Mouse (Mus musculus): ENCODE data around the gene 4430402I18Rik. TPM values are rescaled to one million over a fixed set of nuclear protein-coding genes. Genes with fewer than 3 reads are reported as not detected.
"Not testable (repeated sequence)": the region's sequence is repeated elsewhere in the genome, so short reads cannot be mapped to it uniquely, and the experiment has no call there.

Gene 4430402I18Rik
- polyA plus RNA-seq (2016; fragmentation: Nextera tagmentation; extraction: Ambion mirVana) = 0.37 and 1.3 TPM in 2 replicates

- peak; percentile 42 for ATAC-seq (ENCODE audit: low FRiP score)
- H3K9ac ChIP-seq = peak within 1 kb of the TSS; percentile 25; the same call in 1 of the 2 replicates
- 7% methylated on average over 11 of the region's 11 CpGs for WGBS
These were observed at the start of gene 4430402I18Rik for GRCm38 (mm10) chr19:28967652-28968051. TSS of gene 4430402I18Rik (minus strand) at chr19:28967800.

DNA sequence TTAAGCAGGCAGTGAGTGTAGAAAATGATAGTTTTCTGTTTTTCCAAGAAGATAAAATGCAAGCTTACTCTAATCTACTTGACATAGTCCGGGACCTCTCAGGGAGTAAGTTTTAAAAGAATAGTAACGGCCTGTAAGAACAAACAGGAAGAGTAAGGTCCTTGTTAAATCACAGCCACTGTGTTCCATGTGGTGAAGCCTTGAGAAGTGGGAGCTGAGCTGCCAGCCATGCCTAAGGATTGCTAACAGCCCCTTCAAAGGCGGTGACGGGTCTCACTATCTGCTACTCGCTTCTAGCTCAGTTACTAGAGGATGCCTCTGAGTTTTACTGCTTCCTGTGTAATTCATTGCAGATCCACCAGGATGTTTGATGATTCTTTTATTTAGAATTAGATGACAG is 49.2 kb upstream of the 4430402I18Rik start:
- Histone ChIP-seq H3K9ac (no peak overlapping the region), H3K9me3 (no peaks in the 10 kb centered on the region), H3K4me1 (no peaks in the 10 kb centered on the region), H3K27me3 (no peaks in the 10 kb centered on the region), H3K36me3 (replicated peaks) (peaks cover 73% of the 10 kb centered on the region), H3K4me3 (replicated peaks) (no peak overlapping the region), H3K27ac (no peak overlapping the region), H3K4me2 (no peak overlapping the region)
- WGBS = 89% methylated on average over 5 of the region's 5 CpGs
- ATAC-seq (ENCODE audit: low FRiP score) = no peak

More at GRCm38 (mm10) chr19:28967652-28968051, at the start of gene 4430402I18Rik:
- Histone ChIP-seq H3K27ac (no peak within 1 kb of the TSS), H3K27me3 (peaks cover 6% of the 10 kb centered on the region), H3K36me3 (replicated peaks) (no peaks in the 10 kb centered on the region), H3K4me1 (peaks cover 22% of the 10 kb centered on the region), H3K4me3 (replicated peaks) (0 out of 2 replicates have a peak within 1 kb of the TSS, but pooled peaks have one; percentile 7), H3K9me3 (no peaks in the 10 kb centered on the region), H3K4me2 (peak within 1 kb of the TSS; percentile 34)

DNA sequence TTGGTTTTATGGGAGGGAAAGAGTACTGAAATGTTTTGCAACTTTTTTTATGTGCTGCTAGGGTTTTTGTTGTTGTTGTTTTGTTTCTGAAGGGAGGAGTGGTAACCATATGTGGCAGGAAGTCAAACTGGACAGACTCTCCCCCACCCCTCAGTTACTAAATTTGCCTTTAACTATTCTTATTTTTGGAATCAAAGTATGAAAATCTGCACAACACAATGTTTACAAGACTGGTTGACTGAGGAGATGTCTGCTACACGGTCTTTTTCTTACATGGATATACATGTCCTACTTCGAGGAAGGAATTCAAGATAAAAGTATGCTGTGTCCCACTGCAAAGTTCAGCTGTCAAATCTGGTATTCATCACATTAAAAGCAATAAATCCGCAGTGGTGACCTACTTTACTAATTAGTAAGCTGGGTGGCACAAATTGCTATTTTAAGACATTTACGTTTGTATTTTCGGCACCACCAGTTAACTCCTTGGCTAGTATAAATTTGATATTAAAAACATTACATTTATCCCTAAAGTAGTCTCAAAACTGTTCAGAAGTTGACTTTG is 48.7 kb upstream of the 4430402I18Rik start:
- 93% methylated on average over 5 of the region's 5 CpGs for WGBS
- no peak overlapping the region for H3K27ac ChIP-seq
- H3K4me2 ChIP-seq = no peak overlapping the region
- H3K9ac ChIP-seq = no peak overlapping the region
- H3K4me3 ChIP-seq (replicated peaks) = no peak overlapping the region
- H3K36me3 ChIP-seq (replicated peaks) = peaks cover 73% of the 10 kb centered on the region
- no peaks in the 10 kb centered on the region for H3K27me3 ChIP-seq
- no peak for ATAC-seq (ENCODE audit: low FRiP score)
- H3K4me1 ChIP-seq = no peaks in the 10 kb centered on the region
- H3K9me3 ChIP-seq = no peaks in the 10 kb centered on the region

- Histone ChIP-seq H3K4me3 (replicated peaks) (no peak overlapping the region), H3K27ac (no peak overlapping the region), H3K9me3 (no peaks in the 10 kb centered on the region), H3K27me3 (no peaks in the 10 kb centered on the region), H3K9ac (no peak overlapping the region), H3K36me3 (replicated peaks) (peaks cover 75% of the 10 kb centered on the region), H3K4me1 (no peaks in the 10 kb centered on the region), H3K4me2 (no peak overlapping the region)
- no peak for ATAC-seq (ENCODE audit: low FRiP score)
- 90% methylated on average over 8 of the region's 8 CpGs for WGBS
These were observed 48.0 kb upstream of the 4430402I18Rik start for GRCm38 (mm10) chr19:29015410-29016203.

DNA sequence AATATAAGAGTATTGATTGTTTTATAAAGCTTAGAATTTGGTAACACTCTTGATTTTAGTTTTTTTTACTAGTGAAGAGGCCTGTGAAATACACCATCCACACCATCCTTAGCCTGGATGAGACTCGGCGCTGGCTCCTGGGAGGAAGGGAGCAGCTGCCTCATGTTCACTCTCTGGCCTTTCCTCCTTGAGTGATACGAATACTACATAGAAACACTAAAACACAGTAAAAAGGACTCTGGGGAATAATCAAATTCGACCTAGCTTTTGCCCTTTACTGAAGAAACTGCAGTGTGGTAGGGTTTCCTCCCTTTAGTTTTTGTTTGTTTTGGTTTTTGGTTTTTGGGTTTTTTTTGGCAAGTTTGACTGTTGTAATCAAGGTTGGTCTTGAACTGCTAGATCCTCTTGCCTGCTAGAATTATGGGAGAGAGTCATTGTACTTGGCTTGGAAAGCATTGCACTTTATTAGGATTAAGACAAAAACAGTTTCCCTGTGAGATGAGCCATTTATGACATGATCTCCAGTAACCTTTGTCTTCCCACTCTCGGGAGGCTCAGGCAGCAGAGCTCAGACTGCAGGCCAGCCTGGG is 47.0 kb upstream of the 4430402I18Rik start:
- Histone ChIP-seq H3K36me3 (replicated peaks) (peaks cover 71% of the 10 kb centered on the region), H3K4me1 (no peaks in the 10 kb centered on the region)

GRCm38 (mm10) chr19:29011355-29011990 is 43.9 kb upstream of the 4430402I18Rik start:
- ATAC-seq (ENCODE audit: low FRiP score) = no peak
- Histone ChIP-seq H3K4me2 (no peak overlapping the region), H3K27me3 (no peaks in the 10 kb centered on the region), H3K27ac (no peak overlapping the region), H3K4me3 (replicated peaks) (no peak overlapping the region), H3K4me1 (no peaks in the 10 kb centered on the region), H3K9ac (no peak overlapping the region), H3K36me3 (replicated peaks) (peaks cover 70% of the 10 kb centered on the region), H3K9me3 (no peaks in the 10 kb centered on the region)
- 86% methylated on average over 12 of the region's 12 CpGs for WGBS

More for the DNA sequence above, 47.0 kb upstream of the 4430402I18Rik start:
- no peak for ATAC-seq (ENCODE audit: low FRiP score)
- H3K4me3 ChIP-seq (replicated peaks) = no peak overlapping the region
- H3K27ac ChIP-seq = no peak overlapping the region
- WGBS = 91% methylated on average over 5 of the region's 5 CpGs
- H3K27me3 ChIP-seq = no peaks in the 10 kb centered on the region
- no peak overlapping the region for H3K9ac ChIP-seq
- no peaks in the 10 kb centered on the region for H3K9me3 ChIP-seq
- H3K4me2 ChIP-seq = no peak overlapping the region

DNA sequence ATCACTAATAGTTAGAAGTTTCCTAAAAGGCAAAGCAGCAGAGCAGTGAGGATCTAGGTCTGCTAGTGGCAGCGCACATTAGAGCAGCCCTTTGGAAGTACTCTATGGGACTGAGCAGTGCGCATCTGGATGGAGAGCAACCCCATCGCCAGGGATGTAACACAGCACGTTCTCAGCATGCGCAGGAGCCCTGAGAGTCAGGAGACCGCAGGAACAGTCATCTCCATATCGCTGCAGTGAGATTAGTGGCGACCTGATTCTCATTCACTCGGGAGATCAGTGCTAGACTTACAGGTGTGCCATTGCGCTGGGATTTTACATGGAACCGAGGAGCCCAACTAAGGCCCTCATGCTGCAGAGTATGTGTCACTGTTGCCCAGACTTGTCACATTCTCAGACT is 41.4 kb upstream of the 4430402I18Rik start:
- 94% methylated on average over 11 of the region's 11 CpGs for WGBS
- H3K4me2 ChIP-seq = no peak overlapping the region
- H3K36me3 ChIP-seq (replicated peaks) = peaks cover 56% of the 10 kb centered on the region
- H3K27me3 ChIP-seq = no peaks in the 10 kb centered on the region
- H3K4me3 ChIP-seq (replicated peaks) = no peak overlapping the region
- no peaks in the 10 kb centered on the region for H3K4me1 ChIP-seq
- H3K9ac ChIP-seq = no peak overlapping the region
- ATAC-seq (ENCODE audit: low FRiP score) = no peak
- H3K9me3 ChIP-seq = no peaks in the 10 kb centered on the region
- H3K27ac ChIP-seq = no peak overlapping the region

DNA sequence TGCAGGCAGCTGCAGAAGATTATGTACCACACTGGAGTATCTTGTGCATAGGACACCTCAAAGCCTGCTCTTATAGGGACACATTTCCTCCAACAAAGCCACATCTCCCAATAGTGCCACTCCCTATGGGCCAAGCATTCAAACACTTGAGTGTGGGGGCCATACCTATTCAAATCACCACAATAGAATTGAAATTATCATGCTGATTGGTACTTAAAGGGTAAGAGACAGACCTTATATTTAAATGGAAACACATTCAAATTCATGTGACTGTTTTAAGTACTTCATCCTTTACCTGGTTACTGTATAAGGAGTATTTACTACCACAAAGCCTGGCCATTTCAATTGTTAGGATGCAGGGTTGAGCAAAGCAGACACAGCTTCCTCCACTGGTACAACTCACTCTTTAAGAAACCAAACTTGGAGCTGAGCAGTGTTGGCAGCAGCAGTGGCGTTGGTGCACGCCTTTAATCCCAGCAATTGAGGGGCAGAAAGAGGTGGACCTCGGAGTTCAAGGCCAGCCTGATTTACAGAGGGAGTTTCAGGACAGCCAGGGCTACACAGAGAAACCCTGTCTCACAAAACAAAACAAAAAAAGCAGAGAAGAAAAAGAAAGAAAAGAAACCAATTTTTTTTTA is 40.6 kb upstream of the 4430402I18Rik start:
- H3K4me2 ChIP-seq = no peak overlapping the region
- no peaks in the 10 kb centered on the region for H3K9me3 ChIP-seq
- no peak overlapping the region for H3K4me3 ChIP-seq (replicated peaks)
- WGBS = 85% methylated on average over 3 of the region's 3 CpGs
- no peak overlapping the region for H3K27ac ChIP-seq
- peaks cover 50% of the 10 kb centered on the region for H3K36me3 ChIP-seq (replicated peaks)
- no peaks in the 10 kb centered on the region for H3K4me1 ChIP-seq
- H3K9ac ChIP-seq = no peak overlapping the region
- no peak for ATAC-seq (ENCODE audit: low FRiP score)
- H3K27me3 ChIP-seq = no peaks in the 10 kb centered on the region

- H3K4me1 ChIP-seq; H3K4me3 ChIP-seq (replicated peaks); H3K27ac ChIP-seq; ATAC-seq (ENCODE audit: low FRiP score); H3K27me3 ChIP-seq; H3K9ac ChIP-seq; H3K4me2 ChIP-seq; H3K9me3 ChIP-seq: not testable (repeated sequence)
- H3K36me3 ChIP-seq (replicated peaks) = peaks cover 56% of the 10 kb centered on the region
- WGBS = 96% methylated on average over 16 of the region's 16 CpGs
These were observed 32.7 kb upstream of the 4430402I18Rik start for GRCm38 (mm10) chr19:29000321-29000720.

DNA sequence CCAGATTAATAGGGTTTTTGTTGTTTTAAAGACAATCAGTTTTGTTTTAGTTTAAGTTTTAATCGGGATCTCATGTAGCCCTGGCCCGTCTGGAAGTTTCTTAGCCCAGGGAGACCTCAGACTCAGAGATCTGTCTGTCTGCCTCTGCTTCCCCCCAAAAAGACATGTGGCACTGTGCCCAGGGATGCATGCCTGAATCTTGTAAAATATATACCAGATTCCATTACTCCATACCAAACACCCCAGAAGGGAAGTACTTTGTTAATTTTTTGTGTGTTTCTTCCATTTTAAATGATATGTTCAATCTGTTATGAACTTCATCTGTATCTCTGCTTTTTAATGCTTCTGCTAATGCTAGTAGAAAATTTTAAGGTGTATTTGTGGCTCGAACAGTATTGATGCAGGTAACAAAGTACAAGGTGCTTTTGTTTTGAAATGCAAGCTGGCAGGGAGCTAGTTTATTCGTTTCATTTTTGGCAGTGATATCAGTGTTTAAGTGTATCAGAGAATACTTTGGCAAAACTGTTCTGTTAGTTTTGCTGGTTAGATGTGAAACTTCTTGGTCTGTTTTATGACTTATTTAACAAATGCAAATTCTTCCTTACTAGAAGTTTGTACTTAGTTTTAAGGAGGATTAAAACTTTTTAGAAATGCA is 30.5 kb upstream of the 4430402I18Rik start:
- WGBS = 95% methylated on average over 4 of the region's 4 CpGs
- no peaks in the 10 kb centered on the region for H3K27me3 ChIP-seq
- no peak overlapping the region for H3K27ac ChIP-seq
- peaks cover 67% of the 10 kb centered on the region for H3K36me3 ChIP-seq (replicated peaks)
- H3K4me1 ChIP-seq = no peaks in the 10 kb centered on the region
- no peaks in the 10 kb centered on the region for H3K9me3 ChIP-seq
- no peak overlapping the region for H3K9ac ChIP-seq
- H3K4me2 ChIP-seq = no peak overlapping the region
- no peak for ATAC-seq (ENCODE audit: low FRiP score)
- H3K4me3 ChIP-seq (replicated peaks) = no peak overlapping the region

DNA sequence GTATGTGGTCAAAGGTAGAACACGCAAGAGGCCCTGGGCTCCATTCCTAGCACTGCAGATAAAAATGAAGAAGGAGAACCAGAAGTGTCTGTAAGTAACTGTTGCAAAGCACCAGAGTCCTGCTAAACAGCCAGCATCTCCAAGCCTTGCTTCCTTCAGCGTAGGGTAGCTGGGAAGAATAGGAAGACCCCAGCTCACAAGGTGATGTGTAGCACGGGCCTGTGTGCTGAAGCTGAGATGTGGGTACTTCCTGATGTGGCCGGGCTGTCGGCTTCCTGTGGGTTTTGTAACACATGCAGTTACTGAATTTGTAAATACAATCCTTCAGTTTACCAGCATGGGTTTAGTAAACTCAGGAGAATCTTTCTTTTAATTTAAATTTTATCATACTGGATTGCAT is 27.8 kb upstream of the 4430402I18Rik start:
- no peak overlapping the region for H3K4me3 ChIP-seq (replicated peaks)
- WGBS = 91% methylated on average over 5 of the region's 5 CpGs
- no peak overlapping the region for H3K4me2 ChIP-seq
- ATAC-seq (ENCODE audit: low FRiP score) = no peak
- H3K27me3 ChIP-seq = no peaks in the 10 kb centered on the region
- no peak overlapping the region for H3K27ac ChIP-seq
- no peak overlapping the region for H3K9ac ChIP-seq
- H3K9me3 ChIP-seq = no peaks in the 10 kb centered on the region
- H3K36me3 ChIP-seq (replicated peaks) = peaks cover 40% of the 10 kb centered on the region
- peaks cover 10% of the 10 kb centered on the region for H3K4me1 ChIP-seq

Data from forebrain, embryonic 12.5 days (tissue).